Mouse (Mus musculus) testis, adult 2 months (tissue): ENCODE measurements at regions not wholly inside any gene's neighbourhood (a gene's known extent, or its start where the extent isn't known, plus 50 kb on each side); places are given as distances from the start of the nearest gene placed in this dataset.

ENCODE experiments used
- CTCF ChIP-seq: fragments of 200-500 bp; IDR thresholded peaks from 2 replicates; pipeline ENCODE4 v1.5.1; 2012; ENCODE audit warnings: low read depth, mild to moderate bottlenecking, inconsistent platforms, low read length, moderate library complexity; ENCODE audit not compliant: control insufficient read depth, insufficient read depth, insufficient replicate concordance
- POLR2A ChIP-seq: fragments of 200-500 bp; IDR thresholded peaks from 2 replicates; pipeline ENCODE4 v1.6.1; 2012; ENCODE audit warnings: low read depth, mild to moderate bottlenecking, inconsistent platforms, low read length, moderate library complexity; ENCODE audit not compliant: control insufficient read depth

- TF ChIP-seq CTCF (no peak), POLR2A (no peak)
These were observed 82.5 kb downstream of the Dll1 start for GRCm38 (mm10) chr17:15294165-15294585.
